8 mouse cellular contexts compared by ENCODE assay signal in genomic region chr6:50808126-50808525, GRCm38 (mm10).
DNase-seq lines count a peak whose midpoint lies in the region; ATAC-seq and TF ChIP-seq lines count a peak whose summit lies in the region.

No protein-coding gene starts in this region.

- DNase-seq in heart, adult 2 months: peak; percentile 52 to 82
- no peak for DNase-seq in heart, adult 11 months
- DNase-seq in adrenal gland, postnatal 4 days (ENCODE audit: low spot score in 2 of 2): peak; percentile 35 to 42
- DNase-seq in left cerebral cortex, postnatal 10 days (ENCODE audit: extremely low spot score in 1 of 2, low spot score in 2 of 2): peak; percentile 74 to 79
- peak; percentile 83 for DNase-seq in midbrain, postnatal 0 days (ENCODE audit: low spot score)
- DNase-seq in thymus, postnatal 0 days (ENCODE audit: low spot score): peak; percentile 32

- no peaks in the 10 kb centered on the region for H3K9me3 ChIP-seq in embryonic facial prominence, embryonic 15.5 days (replicated peaks)
- no peaks in the 10 kb centered on the region for H3K9me3 ChIP-seq in hindbrain, embryonic 13.5 days
- no peaks in the 10 kb centered on the region for H3K9me3 ChIP-seq in midbrain, postnatal 0 days (ENCODE audit: low read length)

- TF ChIP-seq CTCF in heart, adult 2 months (IDR thresholded peaks at IDR 0.05): peak; percentile 90
- peak; percentile 98 for TF ChIP-seq CTCF in midbrain, postnatal 0 days (IDR thresholded peaks at IDR 0.05)

- peak overlapping the region; percentile 60 for H3K27ac ChIP-seq in heart, adult 2 months
- peak overlapping the region; percentile 89 for H3K27ac ChIP-seq in embryonic facial prominence, embryonic 15.5 days (replicated peaks)
- no peak overlapping the region for H3K27ac ChIP-seq in hindbrain, embryonic 13.5 days
- no peak overlapping the region for H3K27ac ChIP-seq in midbrain, postnatal 0 days (ENCODE audit: low read depth, low read length)

- intact Hi-C loops in heart, adult 2 months (cut with DNase I): loop anchor here (1.0 to 10.0 kb wide), 2 partner anchors 129 to 227 kb away; no protein-coding TSS in a partner anchor
- intact Hi-C loops in left cerebral cortex, postnatal 10 days (cut with DNase I): loop anchor here (1.0 kb wide), 1 partner anchor 129 kb away; no protein-coding TSS in a partner anchor

- ATAC-seq in embryonic facial prominence, embryonic 15.5 days (ENCODE audit: insufficient number of reproducible peaks, low FRiP score, low TSS enrichment, low read depth): no peak
- ATAC-seq in hindbrain, embryonic 13.5 days (ENCODE audit: low FRiP score): 0 out of 2 replicates have a peak, but pooled peaks have one; percentile 6
- ATAC-seq in midbrain, postnatal 0 days (ENCODE audit: low FRiP score): no peak

- WGBS in heart, adult 2 months: 6% methylated on average over 4 of the region's 4 CpGs
- 8% methylated on average over 4 of the region's 4 CpGs for WGBS in embryonic facial prominence, embryonic 15.5 days
- WGBS in hindbrain, embryonic 13.5 days: 13% methylated on average over 4 of the region's 4 CpGs
- 7% methylated on average over 4 of the region's 4 CpGs for WGBS in midbrain, postnatal 0 days

- no peaks in the 10 kb centered on the region for H3K27me3 ChIP-seq in heart, adult 2 months (ENCODE audit: control insufficient read depth, insufficient read depth, low read length)
- H3K27me3 ChIP-seq in embryonic facial prominence, embryonic 15.5 days: no peaks in the 10 kb centered on the region
- H3K27me3 ChIP-seq in hindbrain, embryonic 13.5 days: 0 out of 2 replicates have a peak, but pooled peaks cover 2% of the 10 kb centered on the region
- H3K27me3 ChIP-seq in midbrain, postnatal 0 days (ENCODE audit: insufficient read depth, low read length): no peaks in the 10 kb centered on the region

- peak overlapping the region; percentile 31 for H3K4me2 ChIP-seq in embryonic facial prominence, embryonic 15.5 days (replicated peaks)
- H3K4me2 ChIP-seq in hindbrain, embryonic 13.5 days: no peak overlapping the region
- H3K4me2 ChIP-seq in midbrain, postnatal 0 days (ENCODE audit: low read depth, low read length, poor library complexity, severe bottlenecking): no peak overlapping the region

- H3K4me3 ChIP-seq in heart, adult 2 months: peak overlapping the region; percentile 35; the same call in 1 of the 2 replicates
- no peak overlapping the region for H3K4me3 ChIP-seq in embryonic facial prominence, embryonic 15.5 days (replicated peaks)
- H3K4me3 ChIP-seq in hindbrain, embryonic 13.5 days: no peak overlapping the region
- H3K4me3 ChIP-seq in midbrain, postnatal 0 days (ENCODE audit: low read depth, low read length): no peak overlapping the region

- H3K36me3 ChIP-seq in heart, adult 2 months (ENCODE audit: control insufficient read depth, insufficient read depth, low read length): no peaks in the 10 kb centered on the region
- H3K36me3 ChIP-seq in embryonic facial prominence, embryonic 15.5 days: no peaks in the 10 kb centered on the region
- H3K36me3 ChIP-seq in hindbrain, embryonic 13.5 days: no peaks in the 10 kb centered on the region
- H3K36me3 ChIP-seq in midbrain, postnatal 0 days (ENCODE audit: insufficient read depth, low read length): no peaks in the 10 kb centered on the region

- TF ChIP-seq EP300 in heart, adult 2 months (IDR thresholded peaks at IDR 0.05; ENCODE audit: insufficient read depth, low read depth, low read length): 0 out of 2 replicates have a peak, but pooled peaks have one; percentile 9

- no peaks in the 10 kb centered on the region for H3K79me2 ChIP-seq in heart, adult 2 months (replicated peaks; ENCODE audit: control insufficient read depth, insufficient read depth, low read length)

- TF ChIP-seq POLR2A in heart, adult 2 months (IDR thresholded peaks at IDR 0.05; ENCODE audit: insufficient read depth, low read depth, low read length): no peak

- no peaks in the 10 kb centered on the region; the same call in 1 of the 2 replicates for H3K4me1 ChIP-seq in heart, adult 2 months (ENCODE audit: control insufficient read depth, insufficient read depth, low read length)
- peaks cover 59% of the 10 kb centered on the region for H3K4me1 ChIP-seq in embryonic facial prominence, embryonic 15.5 days
- H3K4me1 ChIP-seq in hindbrain, embryonic 13.5 days (replicated peaks): peaks cover 50% of the 10 kb centered on the region
- no peaks in the 10 kb centered on the region; the same call in 1 of the 2 replicates for H3K4me1 ChIP-seq in midbrain, postnatal 0 days (ENCODE audit: insufficient read depth, low read length)

- no peak overlapping the region; the same call in 1 of the 2 replicates for H3K9ac ChIP-seq in heart, adult 2 months (ENCODE audit: low read depth, low read length)
- no peak overlapping the region for H3K9ac ChIP-seq in embryonic facial prominence, embryonic 15.5 days
- H3K9ac ChIP-seq in hindbrain, embryonic 13.5 days: no peak overlapping the region
- H3K9ac ChIP-seq in midbrain, postnatal 0 days (replicated peaks; ENCODE audit: low read length, poor library complexity, severe bottlenecking): no peak overlapping the region

Comparison
In these comparisons a context has a peak if more than half of its experiments do, and no peak if none do; other contexts are left out.
1. H3K27ac ChIP-seq: peak in heart, adult 2 months (single experiment) and embryonic facial prominence, embryonic 15.5 days (single experiment); none in hindbrain, embryonic 13.5 days (single experiment) and midbrain, postnatal 0 days (single experiment).